8 mouse cellular contexts compared by ENCODE assay signal in genomic region chr5:114356250-114356935, GRCm38 (mm10). TPM values are rescaled to one million over a fixed set of nuclear protein-coding genes. Genes with fewer than 3 reads are reported as not detected.
DNase-seq lines count a peak whose midpoint lies in the region; ATAC-seq and TF ChIP-seq lines count a peak whose summit lies in the region.

No protein-coding gene starts in this region.

- no peak for TF ChIP-seq POLR2A in liver, adult 2 months (IDR thresholded peaks at IDR 0.05; ENCODE audit: extremely low read depth, insufficient read depth, low read length)

- TF ChIP-seq CTCF in liver, adult 2 months (IDR thresholded peaks at IDR 0.05; ENCODE audit: low read depth, low read length) = peak; percentile 73

- no peaks in the 10 kb centered on the region for H3K36me3 ChIP-seq in heart, embryonic 11.5 days (ENCODE audit: control insufficient read depth, insufficient read depth, low read length)
- 0 out of 2 replicates have a peak, but pooled peaks cover 6% of the 10 kb centered on the region for H3K36me3 ChIP-seq in kidney, embryonic 16.5 days (ENCODE audit: insufficient read depth, low read length)
- no peaks in the 10 kb centered on the region for H3K36me3 ChIP-seq in liver, adult 2 months (ENCODE audit: control insufficient read depth, insufficient read depth, low read length)

- peaks cover 3% of the 10 kb centered on the region; the same call in 1 of the 2 replicates for H3K4me1 ChIP-seq in heart, embryonic 11.5 days (ENCODE audit: control insufficient read depth, insufficient read depth, low read length)
- H3K4me1 ChIP-seq in kidney, embryonic 16.5 days (ENCODE audit: insufficient read depth, low read length) = peaks cover 4% of the 10 kb centered on the region; the same call in 1 of the 2 replicates
- H3K4me1 ChIP-seq in liver, adult 2 months (ENCODE audit: control insufficient read depth, insufficient read depth, low read length) = no peaks in the 10 kb centered on the region

- peak overlapping the region; percentile 56; the same call in 1 of the 2 replicates for H3K9ac ChIP-seq in heart, embryonic 11.5 days (ENCODE audit: low read depth, low read length)
- peak overlapping the region; percentile 59 for H3K9ac ChIP-seq in kidney, embryonic 16.5 days (replicated peaks; ENCODE audit: low read length)
- no peak overlapping the region for H3K9ac ChIP-seq in liver, adult 2 months (ENCODE audit: low read depth, low read length)

- no peaks in the 10 kb centered on the region for H3K27me3 ChIP-seq in heart, embryonic 11.5 days (ENCODE audit: control insufficient read depth, insufficient read depth, low read length)
- H3K27me3 ChIP-seq in kidney, embryonic 16.5 days (ENCODE audit: insufficient read depth, low read length) = no peaks in the 10 kb centered on the region
- no peaks in the 10 kb centered on the region for H3K27me3 ChIP-seq in liver, adult 2 months (ENCODE audit: control insufficient read depth, insufficient read depth, low read length)

- H3K4me3 ChIP-seq in heart, embryonic 11.5 days (ENCODE audit: low read depth, low read length) = no peak overlapping the region
- peak overlapping the region; percentile 19; the same call in 1 of the 2 replicates for H3K4me3 ChIP-seq in kidney, embryonic 16.5 days (ENCODE audit: low read length)
- H3K4me3 ChIP-seq in liver, adult 2 months (ENCODE audit: insufficient read depth, low read depth, low read length) = no peak overlapping the region

- H3K79me2 ChIP-seq in liver, adult 2 months (ENCODE audit: control insufficient read depth, insufficient read depth, low read length) = no peaks in the 10 kb centered on the region

- WGBS in heart, embryonic 11.5 days (ENCODE audit: insufficient replicate concordance) = 30% methylated on average over 7 of the region's 7 CpGs
- 20% methylated on average over 7 of the region's 7 CpGs for WGBS in kidney, embryonic 16.5 days
- 25% methylated on average over 7 of the region's 7 CpGs for WGBS in liver, adult 2 months

- H3K27ac ChIP-seq in heart, embryonic 11.5 days (ENCODE audit: low read depth, low read length) = peak overlapping the region; percentile 35; the same call in 1 of the 2 replicates
- H3K27ac ChIP-seq in kidney, embryonic 16.5 days (ENCODE audit: low read length) = peak overlapping the region; percentile 84
- H3K27ac ChIP-seq in liver, adult 2 months (replicated peaks; ENCODE audit: insufficient read depth, low read depth, low read length) = no peak overlapping the region

- H3K4me2 ChIP-seq in heart, embryonic 11.5 days = peak overlapping the region; percentile 53
- H3K4me2 ChIP-seq in kidney, embryonic 16.5 days (replicated peaks; ENCODE audit: low read depth, low read length) = peak overlapping the region; percentile 34

- no peaks in the 10 kb centered on the region for H3K9me3 ChIP-seq in heart, embryonic 11.5 days (replicated peaks; ENCODE audit: control insufficient read depth, low read length)
- no peaks in the 10 kb centered on the region for H3K9me3 ChIP-seq in kidney, embryonic 16.5 days (ENCODE audit: low read length)

- DNase-seq in 416B (ENCODE audit: low read depth) = peak; percentile 94
- DNase-seq in WW6 (ENCODE audit: low read depth, low spot score) = peak; percentile 81
- peak; percentile 30 for DNase-seq in liver, adult 2 months (ENCODE audit: extremely low read depth, low read depth, low spot score)
- peak; percentile 89 for DNase-seq in testis, postnatal 10 days (ENCODE audit: low spot score)

- ATAC-seq in erythroblast, adult 5-6 weeks (replicated peaks; ENCODE audit: low FRiP score, poor library complexity, severe bottlenecking) = 0 out of 2 replicates have a peak, but pooled peaks have one; percentile 37
- peak; percentile 62; the same call in 1 of the 2 replicates for ATAC-seq in heart, embryonic 11.5 days (replicated peaks; ENCODE audit: insufficient number of reproducible peaks, low FRiP score, low TSS enrichment)
- peak; percentile 88 for ATAC-seq in kidney, embryonic 16.5 days (ENCODE audit: low FRiP score, low TSS enrichment)
- ATAC-seq in monocyte, adult 5-6 weeks (replicated peaks; ENCODE audit: insufficient number of reproducible peaks, low FRiP score, low TSS enrichment, poor library complexity, severe bottlenecking) = peak; percentile 40; the same call in 1 of the 2 replicates

RNA-seq across cellular contexts. Expression of gene Kctd10, which starts 23.9 kb away (rescaled TPM):
- total RNA-seq in erythroblast, adult 5-6 weeks (2015; ENCODE audit: low replicate concordance) = 5.2 and 7.3 TPM in 2 replicates
- total RNA-seq in erythroblast, adult 5-6 weeks (2017; ENCODE audit: low replicate concordance) = 10.6 and 15.4 TPM in 2 replicates
- polyA plus RNA-seq in heart, embryonic 11.5 days (2014; fragmentation: Nextera tagmentation; extraction: Ambion mirVana) = 84.8 and 112 TPM in 2 replicates
- polyA plus RNA-seq in kidney, embryonic 16.5 days (2015; fragmentation: Nextera tagmentation; extraction: Ambion mirVana) = 116 and 124 TPM in 2 replicates
- total RNA-seq in liver, adult 2 months (2014; rRNA removed) = 11.4 and 12.8 TPM in 2 replicates
- 14.4 and 15.1 TPM in 2 replicates for polyA plus RNA-seq in liver, adult 2 months (2012; rRNA removed)
- 86.5 to 90.0 TPM (median 87.5 TPM) in 3 replicates for total RNA-seq in monocyte, adult 5-6 weeks (2017)

RNA-seq across cellular contexts. Expression of gene Ube3b, which starts 24.0 kb away (rescaled TPM):
- 17.3 and 30.9 TPM in 2 replicates for total RNA-seq in erythroblast, adult 5-6 weeks (2015; ENCODE audit: low replicate concordance)
- 17.6 and 25.5 TPM in 2 replicates for total RNA-seq in erythroblast, adult 5-6 weeks (2017; ENCODE audit: low replicate concordance)
- 43.0 and 54.7 TPM in 2 replicates for polyA plus RNA-seq in heart, embryonic 11.5 days (2014; fragmentation: Nextera tagmentation; extraction: Ambion mirVana)
- polyA plus RNA-seq in kidney, embryonic 16.5 days (2015; fragmentation: Nextera tagmentation; extraction: Ambion mirVana) = 51.5 and 54.0 TPM in 2 replicates
- 15.8 and 21.2 TPM in 2 replicates for total RNA-seq in liver, adult 2 months (2014; rRNA removed)
- polyA plus RNA-seq in liver, adult 2 months (2012; rRNA removed) = 46.2 and 52.3 TPM in 2 replicates
- 22.0 to 38.0 TPM (median 27.7 TPM) in 3 replicates for total RNA-seq in monocyte, adult 5-6 weeks (2017)

Comparison
In these comparisons a context has a peak if more than half of its experiments do, and no peak if none do; other contexts are left out.
1. DNase-seq: peak in every context shown above with its lines; median percentile 94 in 416B; 89 in testis, postnatal 10 days; 81 in WW6; 30 in liver, adult 2 months.
2. ATAC-seq: peak in every context shown above with its lines; median percentile 88 in kidney, embryonic 16.5 days; 62 in heart, embryonic 11.5 days; 40 in monocyte, adult 5-6 weeks; 37 in erythroblast, adult 5-6 weeks.